Mouse (Mus musculus) hindbrain, embryonic 15.5 days (tissue): Measurements from ENCODE around the gene Mrln. TPM values are rescaled to one million over a fixed set of nuclear protein-coding genes. Genes with fewer than 3 reads are reported as not detected.

Experiments
- ATAC-seq: fragments of 200-750 bp; cut with Nextera tagmentation; 2 replicates; pipeline ENCODE4 v1.8.0; 2017; ENCODE audit warnings: low read depth, moderate number of reproducible peaks, moderate TSS enrichment; ENCODE audit not compliant: low FRiP score
- H3K27ac ChIP-seq: fragments of 300-500 bp; sonication (generic); replicated peaks from 2 replicates; pipeline ENCODE4 v1.5.1; 2015; ENCODE audit warnings: mild to moderate bottlenecking, inconsistent platforms
- H3K27me3 ChIP-seq: fragments of 300-500 bp; sonication (generic); 2 replicates; pipeline ENCODE4 v1.6.1; 2015; ENCODE audit warnings: control low read depth, inconsistent platforms
- H3K36me3 ChIP-seq: fragments of 300-500 bp; sonication (generic); 2 replicates; pipeline ENCODE4 v1.6.1; 2015; ENCODE audit warnings: control low read depth, inconsistent platforms
- H3K4me1 ChIP-seq: fragments of 300-500 bp; sonication (generic); replicated peaks from 2 replicates; pipeline ENCODE4 v1.6.1; 2015; ENCODE audit warnings: control low read depth, inconsistent platforms
- H3K4me2 ChIP-seq: fragments of 300-500 bp; sonication (generic); 2 replicates; pipeline ENCODE4 v1.6.1; 2015; ENCODE audit warnings: moderate library complexity, mild to moderate bottlenecking, inconsistent platforms
- H3K4me3 ChIP-seq: fragments of 300-500 bp; sonication (generic); 2 replicates; pipeline ENCODE4 v1.5.1; 2015; ENCODE audit warnings: mild to moderate bottlenecking, inconsistent platforms
- H3K9ac ChIP-seq: fragments of 300-500 bp; sonication (generic); 2 replicates; pipeline ENCODE4 v1.6.1; 2015; ENCODE audit warnings: inconsistent platforms
- H3K9me3 ChIP-seq: fragments of 300-500 bp; sonication (generic); 2 replicates; pipeline ENCODE4 v1.6.1; 2016; ENCODE audit warnings: control low read depth, inconsistent platforms
- WGBS: fragments of 180-500 bp; shearing (Covaris S2); methylation state at CpG from one replicate; pipeline ENCODE4 v1.1.7; 2015; 5-methylcytosine and 5-hydroxymethylcytosine counted together
- polyA plus RNA-seq: library from polyadenylated mRNA; unstranded; fragments of >200 nt; fragmentation: Nextera tagmentation; extraction: Ambion mirVana; gene quantifications from 2 replicates; pipeline ENCODE4 v1.2.1, GENCODE M21; 2015

Mrln gene
- polyA plus RNA-seq, 1 experiment from 2014 or later, result 2.0 TPM

GRCm38 (mm10) chr10:70237936-70238335, 33.5 kb downstream of the Mrln start:
- Histone ChIP-seq H3K4me2 (no peak overlapping the region), H3K36me3 (no peaks in the 10 kb centered on the region), H3K9me3 (no peaks in the 10 kb centered on the region), H3K27me3 (no peaks in the 10 kb centered on the region), H3K9ac (no peak overlapping the region), H3K4me1 (no peaks in the 10 kb centered on the region), H3K27ac (no peak overlapping the region), H3K4me3 (no peak overlapping the region)
- WGBS, result 70% methylated on average over 2 of the region's 2 CpGs
- no peak for ATAC-seq

DNA sequence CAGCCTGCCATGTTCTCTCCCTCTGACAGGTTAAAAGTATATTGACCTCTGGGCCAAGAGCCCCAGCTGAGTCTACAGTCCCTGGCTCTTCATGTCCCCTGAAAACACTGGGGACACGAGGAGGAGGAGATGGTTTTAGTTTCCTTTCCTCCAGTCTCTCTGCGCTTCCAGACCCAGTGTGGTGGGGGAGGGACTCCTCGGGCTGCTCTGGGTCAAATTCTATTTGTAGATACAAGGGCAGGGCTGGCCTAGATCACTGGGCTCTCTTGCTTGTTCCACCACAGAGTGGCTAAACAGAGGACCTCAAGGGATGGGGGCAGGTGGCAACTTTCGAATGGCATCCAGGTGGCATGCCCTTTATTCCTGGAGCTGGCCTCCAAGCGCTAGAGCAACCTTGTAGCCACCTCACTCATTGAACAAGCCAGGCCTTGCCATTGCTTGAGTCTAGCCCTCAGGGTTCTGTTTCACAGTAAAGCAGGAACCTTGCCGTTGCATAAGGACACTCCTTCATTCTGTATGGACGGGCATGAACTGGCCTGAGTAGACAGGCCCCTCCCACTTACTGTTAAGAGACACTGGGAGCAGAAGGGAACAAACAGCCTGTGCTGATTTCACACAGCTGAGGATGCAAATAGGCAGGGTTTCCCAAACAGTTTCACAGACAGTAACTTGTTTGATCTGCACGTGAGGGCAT, 38.4 kb downstream of the Mrln start:
- Histone ChIP-seq H3K4me1 (peaks cover 19% of the 10 kb centered on the region), H3K36me3 (no peaks in the 10 kb centered on the region), H3K4me3 (no peak overlapping the region), H3K27me3 (peaks cover 14% of the 10 kb centered on the region), H3K9ac (no peak overlapping the region), H3K27ac (no peak overlapping the region), H3K4me2 (no peak overlapping the region), H3K9me3 (no peaks in the 10 kb centered on the region)
- WGBS, result 50% methylated on average over 8 of the region's 8 CpGs
- no peak for ATAC-seq

DNA sequence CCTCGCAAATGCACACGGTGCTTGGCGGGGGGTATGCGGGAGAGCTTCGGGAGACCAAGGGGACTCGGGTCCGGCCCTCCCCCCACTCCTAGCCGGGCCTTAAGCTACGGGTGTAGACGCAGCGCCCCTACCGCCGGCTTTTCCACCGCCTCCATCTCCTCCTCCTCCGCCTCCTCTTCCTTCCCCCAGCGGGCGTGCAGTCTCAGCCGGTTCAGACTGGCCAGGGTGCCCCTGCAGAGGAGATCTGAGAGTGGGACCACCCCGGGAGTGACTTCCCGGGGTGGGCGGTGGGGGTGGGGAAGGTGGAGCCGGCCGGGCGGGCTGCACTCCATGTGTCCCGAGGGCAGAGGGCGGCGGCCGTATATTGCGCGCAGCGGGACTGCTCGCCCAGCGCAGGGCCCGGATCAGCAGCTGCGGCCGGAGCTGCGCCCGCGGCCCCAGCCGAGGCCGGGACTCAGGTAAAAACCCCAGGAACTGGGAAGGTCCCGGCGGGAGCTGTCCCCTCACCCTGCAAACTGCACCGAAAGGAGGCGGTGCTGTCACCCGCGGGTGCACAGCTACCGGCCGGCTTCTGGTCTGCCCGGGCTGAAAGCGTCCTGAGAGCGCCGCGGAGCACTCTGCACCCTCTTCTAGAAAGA, 40.6 kb downstream of the Mrln start, which contains the start of gene Slc16a9:
TSS of gene Slc16a9 (plus strand) at position 180 of the 638 bp plus-strand sequence.
- Histone ChIP-seq H3K9me3 (no peaks in the 10 kb centered on the region), H3K27me3 (peaks cover 14% of the 10 kb centered on the region), H3K9ac (peak within 1 kb of the TSS; percentile 61), H3K27ac (no peak within 1 kb of the TSS), H3K4me1 (peaks cover 19% of the 10 kb centered on the region), H3K36me3 (no peaks in the 10 kb centered on the region), H3K4me2 (peak within 1 kb of the TSS; percentile 95), H3K4me3 (peak within 1 kb of the TSS; percentile 80)
- under 1% methylated on average over 53 of the region's 54 CpGs for WGBS
- peak; percentile 94 for ATAC-seq

- under 1% methylated on average over 16 of the region's 16 CpGs for WGBS
- Histone ChIP-seq H3K4me1 (peaks cover 19% of the 10 kb centered on the region), H3K4me2 (peak overlapping the region; percentile 95), H3K27me3 (peaks cover 14% of the 10 kb centered on the region), H3K9ac (peak overlapping the region; percentile 61), H3K36me3 (no peaks in the 10 kb centered on the region), H3K4me3 (peak overlapping the region; percentile 80), H3K9me3 (no peaks in the 10 kb centered on the region), H3K27ac (no peak overlapping the region)
- ATAC-seq, result peak; percentile 40; the same call in 1 of the 2 replicates
These were observed 41.1 kb downstream of the Mrln start for GRCm38 (mm10) chr10:70245559-70245945.

DNA sequence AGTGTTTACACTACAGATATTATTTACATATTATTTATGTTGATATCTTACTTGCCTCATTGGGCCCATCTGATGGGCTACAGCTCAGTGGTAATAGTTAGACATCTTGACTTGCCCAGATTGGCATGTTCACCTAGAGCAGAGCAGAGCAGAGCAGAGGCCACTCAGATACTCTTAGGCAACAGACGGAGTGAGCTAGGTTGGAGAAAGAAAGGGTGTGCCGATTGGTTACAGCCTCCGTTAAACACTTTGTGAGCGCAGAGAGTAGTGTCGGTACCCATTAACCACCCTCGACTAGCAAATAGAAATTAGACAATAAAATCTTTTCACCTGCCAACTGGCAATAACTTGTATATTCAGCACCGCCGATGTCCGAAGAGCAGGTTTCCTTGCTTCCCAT, 41.6 kb downstream of the Mrln start:
- no peak for ATAC-seq
- Histone ChIP-seq H3K36me3 (no peaks in the 10 kb centered on the region), H3K9ac (no peak overlapping the region), H3K27ac (no peak overlapping the region), H3K4me3 (peak overlapping the region; percentile 80), H3K4me1 (peaks cover 19% of the 10 kb centered on the region), H3K9me3 (no peaks in the 10 kb centered on the region), H3K4me2 (peak overlapping the region; percentile 95), H3K27me3 (peaks cover 14% of the 10 kb centered on the region)
- 33% methylated on average over 9 of the region's 9 CpGs for WGBS

DNA sequence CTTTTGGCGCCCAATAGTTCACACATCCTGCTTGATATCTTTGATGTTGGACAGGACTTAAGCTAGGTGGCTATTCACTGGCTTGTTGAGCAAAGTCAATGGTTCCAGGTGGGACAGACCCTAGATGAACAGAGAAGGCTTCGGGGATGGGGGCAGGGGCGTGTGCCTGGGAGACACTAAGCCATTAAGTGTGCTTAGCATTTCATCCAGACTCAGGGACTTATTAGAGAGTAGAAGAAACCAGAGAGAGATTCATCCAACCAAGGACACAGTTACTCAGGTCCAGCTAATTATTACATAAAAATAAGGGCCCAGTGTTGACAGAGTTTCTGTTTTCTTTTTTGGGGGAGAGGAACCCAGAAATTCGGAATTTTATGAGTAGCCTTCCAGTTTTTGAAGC, 45.9 kb downstream of the Mrln start:
- Histone ChIP-seq H3K9me3 (no peaks in the 10 kb centered on the region), H3K4me1 (peaks cover 9% of the 10 kb centered on the region), H3K9ac (no peak overlapping the region), H3K4me3 (no peak overlapping the region), H3K4me2 (no peak overlapping the region), H3K27ac (no peak overlapping the region), H3K27me3 (peaks cover 2% of the 10 kb centered on the region; the same call in 1 of the 2 replicates), H3K36me3 (no peaks in the 10 kb centered on the region)
- ATAC-seq, result no peak
- WGBS, result 95% methylated on average over 4 of the region's 4 CpGs

GRCm38 (mm10) chr10:70250766-70251165, 46.3 kb downstream of the Mrln start:
- no peak overlapping the region for H3K27ac ChIP-seq
- H3K9me3 ChIP-seq, result no peaks in the 10 kb centered on the region
- H3K36me3 ChIP-seq, result no peaks in the 10 kb centered on the region
- peaks cover 2% of the 10 kb centered on the region; the same call in 1 of the 2 replicates for H3K27me3 ChIP-seq
- peaks cover 5% of the 10 kb centered on the region for H3K4me1 ChIP-seq
- no peak overlapping the region for H3K9ac ChIP-seq
- ATAC-seq, result no peak
- no peak overlapping the region for H3K4me2 ChIP-seq
- no peak overlapping the region for H3K4me3 ChIP-seq
- 90% methylated on average over 6 of the region's 6 CpGs for WGBS

DNA sequence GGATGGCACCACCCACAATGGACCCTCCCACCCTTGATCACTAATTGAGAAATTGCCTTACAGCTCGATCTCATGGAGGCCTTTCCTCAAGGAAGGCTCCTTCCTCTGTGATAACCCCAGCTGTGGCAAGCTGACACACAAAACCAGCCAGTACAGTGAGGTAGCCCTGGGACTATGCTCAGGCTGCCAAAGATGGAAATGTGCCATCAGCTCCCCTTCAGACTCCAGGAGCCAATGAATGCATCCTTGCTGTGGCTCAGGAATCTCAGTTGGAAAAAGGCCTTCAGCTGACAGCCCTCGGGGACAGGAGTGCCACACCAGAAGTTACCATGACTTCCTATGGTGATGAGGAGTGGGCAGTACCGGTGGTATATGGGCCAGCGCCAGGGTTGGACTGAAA, 50.2 kb downstream of the Mrln start:
- H3K4me3 ChIP-seq, result no peak overlapping the region
- WGBS, result 74% methylated on average over 4 of the region's 4 CpGs
- no peaks in the 10 kb centered on the region for H3K36me3 ChIP-seq
- H3K27ac ChIP-seq, result no peak overlapping the region
- H3K4me2 ChIP-seq, result no peak overlapping the region
- ATAC-seq, result no peak
- H3K9ac ChIP-seq, result no peak overlapping the region
- H3K4me1 ChIP-seq, result no peaks in the 10 kb centered on the region
- no peaks in the 10 kb centered on the region for H3K27me3 ChIP-seq
- H3K9me3 ChIP-seq, result no peaks in the 10 kb centered on the region

DNA sequence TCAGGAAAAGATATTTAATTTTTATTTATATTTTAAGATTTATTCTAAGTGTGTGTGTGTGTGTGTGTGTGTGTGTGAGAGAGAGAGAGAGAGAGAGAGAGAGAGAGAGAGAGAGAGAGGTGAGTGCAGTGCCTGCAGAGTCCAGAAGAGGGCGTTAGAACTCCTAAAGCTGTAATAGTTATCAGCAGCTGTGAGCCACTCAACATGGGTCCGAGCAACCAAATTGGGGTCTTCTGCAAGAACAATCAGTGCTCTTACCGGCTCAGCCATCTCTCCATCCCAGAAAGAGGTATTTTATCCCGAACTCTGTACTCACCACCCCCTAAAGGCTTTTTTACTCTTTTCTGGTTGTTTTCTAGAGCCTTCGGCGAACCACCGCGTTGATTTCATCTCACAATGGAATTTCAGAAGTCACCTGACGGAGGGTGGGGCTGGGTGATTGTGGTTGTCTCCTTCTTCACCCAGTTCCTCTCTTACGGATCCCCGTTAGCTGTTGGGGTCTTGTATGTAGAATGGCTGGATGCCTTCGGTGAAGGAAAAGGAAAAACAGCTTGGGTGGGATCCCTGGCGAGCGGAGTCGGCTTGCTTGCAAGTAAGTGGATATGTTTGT, 51.2 kb downstream of the Mrln start:
- Histone ChIP-seq H3K9ac (no peak overlapping the region), H3K4me2 (no peak overlapping the region)
- ATAC-seq, result no peak

GRCm38 (mm10) chr10:70257029-70257428, 52.6 kb downstream of the Mrln start:
- no peak overlapping the region for H3K9ac ChIP-seq
- H3K27ac ChIP-seq, result no peak overlapping the region
- H3K4me1 ChIP-seq, result no peaks in the 10 kb centered on the region
- WGBS, result 89% methylated on average over 4 of the region's 4 CpGs
- no peak overlapping the region for H3K4me2 ChIP-seq
- no peak for ATAC-seq
- no peaks in the 10 kb centered on the region for H3K9me3 ChIP-seq
- no peaks in the 10 kb centered on the region for H3K36me3 ChIP-seq
- no peaks in the 10 kb centered on the region for H3K27me3 ChIP-seq
- no peak overlapping the region for H3K4me3 ChIP-seq

More for the DNA sequence above, 51.2 kb downstream of the Mrln start:
- Histone ChIP-seq H3K4me3 (no peak overlapping the region), H3K9me3 (no peaks in the 10 kb centered on the region), H3K27ac (no peak overlapping the region), H3K27me3 (no peaks in the 10 kb centered on the region), H3K36me3 (no peaks in the 10 kb centered on the region), H3K4me1 (no peaks in the 10 kb centered on the region)
- WGBS, result 94% methylated on average over 15 of the region's 15 CpGs

GRCm38 (mm10) chr10:70260904-70261303, 56.4 kb downstream of the Mrln start:
- Histone ChIP-seq H3K27ac (no peak overlapping the region), H3K9ac (no peak overlapping the region), H3K27me3 (no peaks in the 10 kb centered on the region), H3K4me1 (no peaks in the 10 kb centered on the region), H3K9me3 (no peaks in the 10 kb centered on the region), H3K4me3 (no peak overlapping the region), H3K36me3 (no peaks in the 10 kb centered on the region), H3K4me2 (no peak overlapping the region)
- WGBS, result 59% methylated on average over 4 of the region's 4 CpGs
- no peak for ATAC-seq

DNA sequence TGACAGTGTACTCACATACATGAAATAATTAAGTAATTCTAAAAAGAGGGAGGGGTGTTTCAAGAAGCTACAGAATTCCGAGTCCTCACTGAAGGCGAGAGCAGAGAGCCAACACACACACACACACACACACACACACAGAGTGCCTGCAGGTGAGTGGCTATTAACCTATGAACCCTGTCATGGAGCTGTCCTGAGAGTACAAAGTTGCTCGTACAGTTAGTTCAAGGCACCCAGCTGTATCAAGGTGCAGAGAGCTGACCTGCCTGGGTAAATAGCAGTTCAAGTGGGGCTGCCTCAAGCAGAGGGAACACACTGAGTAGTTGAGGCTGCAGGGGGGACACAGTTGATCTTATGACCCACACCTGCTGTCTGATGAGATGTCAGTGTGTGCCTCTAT, 57.6 kb downstream of the Mrln start:
- H3K4me2 ChIP-seq, result no peak overlapping the region
- H3K4me3 ChIP-seq, result no peak overlapping the region
- no peaks in the 10 kb centered on the region for H3K9me3 ChIP-seq
- no peaks in the 10 kb centered on the region for H3K36me3 ChIP-seq
- 94% methylated on average over 3 of the region's 3 CpGs for WGBS
- H3K27me3 ChIP-seq, result no peaks in the 10 kb centered on the region
- H3K4me1 ChIP-seq, result no peaks in the 10 kb centered on the region
- ATAC-seq, result no peak
- no peak overlapping the region for H3K27ac ChIP-seq
- no peak overlapping the region for H3K9ac ChIP-seq
